Mouse (Mus musculus) hindbrain, embryonic 10.5 days (tissue): ENCODE data around the gene Ssc4d. TPM values are rescaled to one million over a fixed set of nuclear protein-coding genes. Genes with fewer than 3 reads are reported as not detected.

Experiments
- DNase-seq: peaks from one replicate; pipeline ENCODE4 v3.0.0-alpha.2; 2017; ENCODE audit warnings: low spot score
- H3K27ac ChIP-seq: fragments of 300-500 bp; sonication (generic); 2 replicates; pipeline ENCODE4 v1.5.1; 2016; ENCODE audit warnings: mild to moderate bottlenecking, moderate library complexity
- H3K27me3 ChIP-seq: fragments of 300-500 bp; sonication (generic); 2 replicates; pipeline ENCODE4 v1.6.1; 2016; ENCODE audit warnings: mild to moderate bottlenecking; ENCODE audit not compliant: poor library complexity, insufficient read depth, severe bottlenecking
- H3K36me3 ChIP-seq: fragments of 300-500 bp; sonication (generic); 2 replicates; pipeline ENCODE4 v1.6.1; 2016; ENCODE audit warnings: mild to moderate bottlenecking, moderate library complexity
- H3K4me1 ChIP-seq: fragments of 300-500 bp; sonication (generic); replicated peaks from 2 replicates; pipeline ENCODE4 v1.6.1; 2016; ENCODE audit warnings: mild to moderate bottlenecking
- H3K4me3 ChIP-seq: fragments of 300-500 bp; sonication (generic); 2 replicates; pipeline ENCODE4 v1.5.1; 2016; ENCODE audit warnings: mild to moderate bottlenecking, moderate library complexity
- H3K9me3 ChIP-seq: fragments of 300-500 bp; sonication (generic); 2 replicates; pipeline ENCODE4 v1.6.1; 2016; ENCODE audit warnings: mild to moderate bottlenecking, moderate library complexity
- WGBS: fragments of 180-500 bp; shearing (Covaris S2); methylation state at CpG from one replicate; pipeline ENCODE4 v1.1.7; 2016; 5-methylcytosine and 5-hydroxymethylcytosine counted together
- polyA plus RNA-seq: library from polyadenylated mRNA; unstranded; fragments of >200 nt; fragmentation: Nextera tagmentation; extraction: Ambion mirVana; gene quantifications from 2 replicates; pipeline ENCODE4 v1.2.1, GENCODE M21; 2016

Gene Ssc4d
- polyA plus RNA-seq, 1 experiment from 2014 or later: 1.6 TPM

DNA sequence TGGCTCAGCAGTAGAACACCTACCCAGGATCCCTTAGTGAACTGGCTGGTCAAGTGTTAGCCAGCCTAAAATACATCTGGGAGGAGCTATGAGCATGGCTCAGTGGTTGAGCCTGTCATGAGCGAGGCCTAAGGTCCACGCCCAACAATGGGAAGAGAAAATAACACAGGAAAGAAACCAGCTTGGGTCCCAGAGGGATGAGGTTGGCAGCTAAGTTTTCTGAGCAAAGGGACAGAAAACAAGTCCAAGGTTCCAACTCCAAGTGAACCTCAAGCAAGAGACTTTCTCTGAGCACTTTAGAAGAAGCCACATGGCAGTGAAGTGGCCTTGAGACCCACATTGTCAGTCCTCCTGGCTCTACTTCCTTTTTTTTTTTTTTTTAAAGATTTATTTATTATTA is 22.7 kb downstream of the Ssc4d start:
- no peak for DNase-seq
- Histone ChIP-seq H3K4me1 (peaks cover 2% of the 10 kb centered on the region), H3K9me3 (no peaks in the 10 kb centered on the region), H3K27me3 (no peaks in the 10 kb centered on the region), H3K4me3 (no peak overlapping the region), H3K27ac (0 out of 2 replicates have a peak overlapping the region, but pooled peaks have one; percentile 5), H3K36me3 (no peaks in the 10 kb centered on the region)
- 89% methylated on average over 2 of the region's 2 CpGs for WGBS

GRCm38 (mm10) chr5:135950710-135951412 is 23.5 kb downstream of the Ssc4d start:
- H3K27me3 ChIP-seq: no peaks in the 10 kb centered on the region
- H3K4me1 ChIP-seq: peaks cover 10% of the 10 kb centered on the region
- no peak overlapping the region for H3K4me3 ChIP-seq
- no peak for DNase-seq
- peak overlapping the region; percentile 23 for H3K27ac ChIP-seq
- WGBS: 87% methylated on average over 11 of the region's 11 CpGs
- no peaks in the 10 kb centered on the region for H3K9me3 ChIP-seq
- no peaks in the 10 kb centered on the region for H3K36me3 ChIP-seq

GRCm38 (mm10) chr5:135946621-135947020 is 27.7 kb downstream of the Ssc4d start:
- Histone ChIP-seq H3K27ac (peak overlapping the region; percentile 29; the same call in 1 of the 2 replicates), H3K27me3 (no peaks in the 10 kb centered on the region), H3K9me3 (no peaks in the 10 kb centered on the region), H3K4me3 (no peak overlapping the region), H3K36me3 (no peaks in the 10 kb centered on the region), H3K4me1 (peaks cover 12% of the 10 kb centered on the region)
- WGBS: 72% methylated on average over 5 of the region's 5 CpGs
- no peak for DNase-seq

GRCm38 (mm10) chr5:135945916-135946408 is 28.4 kb downstream of the Ssc4d start:
- H3K4me1 ChIP-seq: peaks cover 12% of the 10 kb centered on the region
- 69% methylated on average over 10 of the region's 10 CpGs for WGBS
- H3K27ac ChIP-seq: 0 out of 2 replicates have a peak overlapping the region, but pooled peaks have one; percentile 1
- no peaks in the 10 kb centered on the region for H3K9me3 ChIP-seq
- no peaks in the 10 kb centered on the region for H3K36me3 ChIP-seq
- H3K27me3 ChIP-seq: no peaks in the 10 kb centered on the region
- DNase-seq: no peak
- no peak overlapping the region for H3K4me3 ChIP-seq

GRCm38 (mm10) chr5:135942710-135943109 is 31.6 kb downstream of the Ssc4d start:
- WGBS: 78% methylated on average over 6 of the region's 6 CpGs
- Histone ChIP-seq H3K4me1 (peaks cover 12% of the 10 kb centered on the region), H3K27ac (no peak overlapping the region)

GRCm38 (mm10) chr5:135940587-135940986 is 33.7 kb downstream of the Ssc4d start:
- Histone ChIP-seq H3K4me1 (no peaks in the 10 kb centered on the region), H3K27ac (no peak overlapping the region), H3K27me3 (no peaks in the 10 kb centered on the region), H3K4me3 (no peak overlapping the region), H3K36me3 (no peaks in the 10 kb centered on the region), H3K9me3 (no peaks in the 10 kb centered on the region)
- DNase-seq: no peak
- WGBS: 64% methylated on average over 5 of the region's 5 CpGs

More at GRCm38 (mm10) chr5:135942710-135943109, 31.6 kb downstream of the Ssc4d start:
- no peaks in the 10 kb centered on the region for H3K36me3 ChIP-seq
- no peaks in the 10 kb centered on the region for H3K27me3 ChIP-seq
- no peak for DNase-seq
- H3K4me3 ChIP-seq: no peak overlapping the region
- H3K9me3 ChIP-seq: no peaks in the 10 kb centered on the region

DNA sequence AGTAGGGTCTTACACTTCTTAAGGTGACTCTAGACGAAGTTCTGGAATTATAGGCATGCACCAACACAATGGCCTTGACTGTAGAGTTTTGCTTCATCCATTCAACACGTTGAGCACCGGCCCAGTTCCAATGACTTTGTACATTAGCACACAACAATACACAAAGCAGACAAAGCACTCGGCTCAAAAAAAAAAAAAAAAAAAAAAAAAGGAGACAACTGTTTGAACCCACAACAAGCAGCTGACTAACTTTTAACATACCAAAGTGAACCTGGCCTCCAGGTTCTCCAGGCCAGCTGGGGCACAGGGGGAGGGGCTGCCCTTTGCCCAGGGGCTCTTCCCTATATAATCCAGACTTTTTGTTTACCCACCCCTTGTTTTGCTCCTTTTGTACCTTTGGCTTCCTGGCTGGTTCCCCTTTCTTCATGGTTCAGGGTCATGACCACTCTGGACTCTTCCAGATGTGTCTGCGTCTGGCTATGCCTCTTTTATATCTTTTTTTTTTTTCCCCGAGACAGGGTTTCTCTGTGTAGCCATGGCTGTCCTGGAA is 38.6 kb downstream of the Ssc4d start:
- no peak overlapping the region for H3K4me3 ChIP-seq
- H3K27ac ChIP-seq: peak overlapping the region; percentile 98
- no peak for DNase-seq
- WGBS: 84% methylated on average over 6 of the region's 6 CpGs
- H3K36me3 ChIP-seq: peaks cover 18% of the 10 kb centered on the region
- H3K9me3 ChIP-seq: no peaks in the 10 kb centered on the region
- no peaks in the 10 kb centered on the region for H3K27me3 ChIP-seq
- H3K4me1 ChIP-seq: peaks cover 23% of the 10 kb centered on the region

- H3K27ac ChIP-seq: peak overlapping the region; percentile 98
- no peak for DNase-seq
- H3K27me3 ChIP-seq: no peaks in the 10 kb centered on the region
- peaks cover 23% of the 10 kb centered on the region for H3K4me1 ChIP-seq
- peak overlapping the region; percentile 94 for H3K4me3 ChIP-seq
- no peaks in the 10 kb centered on the region for H3K9me3 ChIP-seq
- peaks cover 24% of the 10 kb centered on the region for H3K36me3 ChIP-seq
- WGBS: 53% methylated on average over 7 of the region's 7 CpGs
Measured at GRCm38 (mm10) chr5:135935176-135935523, 39.2 kb downstream of the Ssc4d start.

DNA sequence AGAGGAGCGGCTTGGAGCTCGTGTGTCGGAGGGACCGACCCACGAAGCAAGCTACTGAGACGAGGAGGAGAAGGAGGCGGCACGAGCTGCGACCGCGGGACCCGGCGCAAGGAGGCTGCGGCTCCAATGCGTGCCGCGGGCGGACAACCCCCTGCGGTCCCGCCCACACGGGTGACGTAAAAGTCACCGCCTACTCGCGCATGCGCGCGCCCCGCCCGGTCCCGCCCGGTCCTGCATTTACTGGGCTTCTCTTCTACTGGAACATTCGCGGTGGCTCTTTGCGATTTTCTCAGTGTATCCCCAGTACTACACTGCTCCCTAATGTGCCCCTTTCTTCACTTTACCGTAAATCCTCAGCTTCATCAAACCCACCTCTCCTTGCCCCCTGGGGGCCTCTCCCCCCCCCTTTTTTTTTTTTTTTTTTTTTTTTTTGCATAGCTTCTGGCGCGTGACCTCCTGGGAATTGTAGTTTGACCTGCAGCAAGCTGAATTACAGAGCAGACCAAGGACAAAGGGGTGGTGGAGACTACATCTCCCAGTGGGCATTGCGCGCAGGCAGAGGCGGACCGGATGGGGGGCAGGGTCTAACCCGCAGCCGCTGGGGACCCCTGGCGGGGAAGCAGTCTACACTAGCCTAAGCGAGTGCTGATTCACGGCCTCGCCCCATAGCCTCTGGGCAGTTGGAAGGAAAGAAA is 39.7 kb downstream of the Ssc4d start, which contains the start of gene Ywhag:
Gene Ywhag (minus strand): TSS at position 136 of the 695 bp plus-strand sequence.
- Histone ChIP-seq H3K36me3 (peaks cover 29% of the 10 kb centered on the region), H3K27me3 (no peaks in the 10 kb centered on the region), H3K9me3 (no peaks in the 10 kb centered on the region), H3K4me3 (peak within 1 kb of the TSS; percentile 94), H3K27ac (peak within 1 kb of the TSS; percentile 98), H3K4me1 (peaks cover 23% of the 10 kb centered on the region)
- under 1% methylated on average over 48 of the region's 48 CpGs for WGBS
- DNase-seq: peak; percentile 96

DNA sequence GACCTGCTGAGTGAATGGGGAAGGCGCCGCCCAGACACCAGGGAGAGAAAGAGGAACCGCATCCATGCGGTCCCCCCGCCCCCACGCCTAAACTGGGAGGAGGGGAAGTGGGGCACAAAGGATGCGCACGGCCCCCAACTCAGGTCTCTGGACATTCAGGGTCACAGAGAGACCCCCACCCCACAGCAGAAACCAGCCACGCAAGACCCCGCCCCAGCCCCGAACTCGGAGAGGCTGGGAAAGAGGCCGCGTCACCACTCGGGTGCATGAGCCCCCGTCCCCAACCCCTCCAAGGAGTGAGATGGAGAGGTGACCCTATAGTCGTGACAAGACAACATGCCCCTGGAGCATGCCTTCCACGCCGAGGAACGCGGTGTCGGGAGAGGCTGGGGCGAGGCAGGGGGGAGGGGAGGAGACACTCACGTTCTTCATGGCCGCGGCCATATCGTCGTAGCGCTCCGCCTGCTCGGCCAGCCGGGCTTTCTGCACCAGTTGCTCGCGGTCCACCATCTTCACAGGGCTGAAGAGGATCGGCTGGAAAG is 40.4 kb downstream of the Ssc4d start:
- DNase-seq: peak; percentile 70

GRCm38 (mm10) chr5:135933222-135933899 is 41.0 kb downstream of the Ssc4d start:
- Histone ChIP-seq H3K4me3 (peak overlapping the region; percentile 94), H3K27me3 (no peaks in the 10 kb centered on the region), H3K36me3 (peaks cover 41% of the 10 kb centered on the region), H3K27ac (peak overlapping the region; percentile 98), H3K9me3 (no peaks in the 10 kb centered on the region), H3K4me1 (peaks cover 23% of the 10 kb centered on the region)
- no peak for DNase-seq
- 18% methylated on average over 12 of the region's 12 CpGs for WGBS

More for the DNA sequence above, 40.4 kb downstream of the Ssc4d start:
- peak overlapping the region; percentile 98 for H3K27ac ChIP-seq
- no peaks in the 10 kb centered on the region for H3K9me3 ChIP-seq
- H3K36me3 ChIP-seq: peaks cover 36% of the 10 kb centered on the region
- under 1% methylated on average over 35 of the region's 35 CpGs for WGBS
- no peaks in the 10 kb centered on the region for H3K27me3 ChIP-seq
- peak overlapping the region; percentile 94 for H3K4me3 ChIP-seq
- peaks cover 23% of the 10 kb centered on the region for H3K4me1 ChIP-seq

DNA sequence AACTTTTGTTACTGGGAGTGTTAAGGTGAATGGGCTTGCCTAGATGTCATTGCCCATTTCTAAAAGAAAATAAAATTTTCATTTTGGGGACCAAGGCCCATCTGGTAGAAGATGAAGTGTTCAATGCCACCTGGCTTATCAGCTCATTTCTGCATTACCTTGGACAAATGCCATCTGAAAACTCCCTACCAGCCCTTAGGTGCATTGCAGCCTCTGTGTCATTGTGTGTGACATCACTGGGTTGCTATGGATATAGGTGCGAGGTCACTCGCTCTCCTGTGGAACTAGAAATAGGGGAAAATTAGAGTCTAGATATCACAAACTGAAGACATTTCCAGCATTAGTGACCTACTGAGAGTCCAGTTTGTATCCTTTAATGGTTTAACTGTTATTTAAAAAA is 42.0 kb downstream of the Ssc4d start:
- H3K27ac ChIP-seq: no peak overlapping the region
- no peaks in the 10 kb centered on the region for H3K9me3 ChIP-seq
- H3K4me3 ChIP-seq: peak overlapping the region; percentile 94
- WGBS: 85% methylated on average over 2 of the region's 2 CpGs
- peaks cover 23% of the 10 kb centered on the region for H3K4me1 ChIP-seq
- H3K27me3 ChIP-seq: no peaks in the 10 kb centered on the region
- no peak for DNase-seq
- H3K36me3 ChIP-seq: peaks cover 51% of the 10 kb centered on the region
